Mouse (Mus musculus): ENCODE measurements around the gene Mmp11. TPM values are rescaled to one million over a fixed set of nuclear protein-coding genes. Genes with fewer than 3 reads are reported as not detected.

Gene Mmp11
- 9.6 and 12.3 TPM in 2 replicates for polyA plus RNA-seq (2015; fragmentation: Nextera tagmentation; extraction: Ambion mirVana)

GRCm38 (mm10) chr10:75935680-75936541, at the start of gene Mmp11:
Gene Mmp11, minus strand, starts transcription at chr10:75936496.

GRCm38 (mm10) chr10:75954381-75954811, 18.1 kb upstream of the Mmp11 start, which contains the start of gene Gm5134:
Gene Gm5134, plus strand, starts transcription at chr10:75954514.

GRCm38 (mm10) chr10:75942736-75943477, 6.6 kb upstream of the Mmp11 start, which contains the start of gene Vpreb3:
Gene Vpreb3, plus strand, starts transcription at chr10:75943057.

GRCm38 (mm10) chr10:75940520-75940919, 4.2 kb upstream of the Mmp11 start, which contains the start of gene Gm867:
Gene Gm867, minus strand, starts transcription at chr10:75940672.

GRCm38 (mm10) chr10:75932891-75933290, 3.4 kb downstream of the Mmp11 start, which contains the start of gene Chchd10:
Gene Chchd10, plus strand, starts transcription at chr10:75933130.

GRCm38 (mm10) chr10:75921026-75921725, 15.1 kb downstream of the Mmp11 start, which contains the start of gene Smarcb1:
Gene Smarcb1, minus strand, starts transcription at chr10:75921617.

GRCm38 (mm10) chr10:75893089-75893750, 43.1 kb downstream of the Mmp11 start, which contains the start of gene Derl3:
Gene Derl3, plus strand, starts transcription at chr10:75893413.

Other genes with a start within 250 kb of the Mmp11 start
- 26.2 and 30.1 TPM in 2 replicates for gene Cabin1, start 172.2 kb downstream of the Mmp11 start, polyA plus RNA-seq (2015; fragmentation: Nextera tagmentation; extraction: Ambion mirVana)
- gene Ddt, start 163.1 kb downstream of the Mmp11 start, polyA plus RNA-seq (2015; fragmentation: Nextera tagmentation; extraction: Ambion mirVana) = 18.3 and 25.7 TPM in 2 replicates
- not detected in 2 replicates for gene Gm20441, start 155.5 kb downstream of the Mmp11 start, polyA plus RNA-seq (2015; fragmentation: Nextera tagmentation; extraction: Ambion mirVana)
- gene Gstt3, start 155.1 kb downstream of the Mmp11 start, polyA plus RNA-seq (2015; fragmentation: Nextera tagmentation; extraction: Ambion mirVana) = 2.4 and 3.0 TPM in 2 replicates
- gene Gstt1, start 137.9 kb downstream of the Mmp11 start, polyA plus RNA-seq (2015; fragmentation: Nextera tagmentation; extraction: Ambion mirVana) = 6.4 and 7.5 TPM in 2 replicates
- not detected in 2 replicates for gene Gstt4, start 114.0 kb downstream of the Mmp11 start, polyA plus RNA-seq (2015; fragmentation: Nextera tagmentation; extraction: Ambion mirVana)
- 16.2 and 20.3 TPM in 2 replicates for gene Gstt2, start 99.1 kb downstream of the Mmp11 start, polyA plus RNA-seq (2015; fragmentation: Nextera tagmentation; extraction: Ambion mirVana)
- gene Mif, start 76.3 kb downstream of the Mmp11 start, polyA plus RNA-seq (2015; fragmentation: Nextera tagmentation; extraction: Ambion mirVana) = 666 and 688 TPM in 2 replicates
- gene Derl3, start 43.1 kb downstream of the Mmp11 start, polyA plus RNA-seq (2015; fragmentation: Nextera tagmentation; extraction: Ambion mirVana) = 0.67 and 1.0 TPM in 2 replicates
- gene Smarcb1, start 14.9 kb downstream of the Mmp11 start, polyA plus RNA-seq (2015; fragmentation: Nextera tagmentation; extraction: Ambion mirVana) = 64.1 and 66.6 TPM in 2 replicates
- gene Chchd10, start 3.4 kb downstream of the Mmp11 start, polyA plus RNA-seq (2015; fragmentation: Nextera tagmentation; extraction: Ambion mirVana) = 83.0 and 91.7 TPM in 2 replicates
- gene Gm867, start 4.2 kb upstream of the Mmp11 start, polyA plus RNA-seq (2015; fragmentation: Nextera tagmentation; extraction: Ambion mirVana) = 15.8 and 17.8 TPM in 2 replicates
- gene Vpreb3, start 6.6 kb upstream of the Mmp11 start, polyA plus RNA-seq (2015; fragmentation: Nextera tagmentation; extraction: Ambion mirVana) = 41.2 and 56.8 TPM in 2 replicates
- gene Gm5134, start 18.0 kb upstream of the Mmp11 start, polyA plus RNA-seq (2015; fragmentation: Nextera tagmentation; extraction: Ambion mirVana) = not detected in 2 replicates
- 4.9 and 5.5 TPM in 2 replicates for gene Zfp280b, start 96.2 kb upstream of the Mmp11 start, polyA plus RNA-seq (2015; fragmentation: Nextera tagmentation; extraction: Ambion mirVana)
- not detected in 2 replicates for gene Slc5a4b, start 174.5 kb upstream of the Mmp11 start, polyA plus RNA-seq (2015; fragmentation: Nextera tagmentation; extraction: Ambion mirVana)
- gene Slc5a4a, start 211.0 kb upstream of the Mmp11 start, polyA plus RNA-seq (2015; fragmentation: Nextera tagmentation; extraction: Ambion mirVana) = not detected in 2 replicates